Mouse (Mus musculus): ENCODE results near the gene Ints6l.

The Ints6l gene

GRCm38 (mm10) chrX:56454671-56455371 lies at the start of gene Ints6l:
Gene Ints6l (plus strand): TSS chrX:56454857.
- peak; percentile 72 to 80 for DNase-seq (ENCODE audit: low spot score in 2 of 2)

- no peak for DNase-seq (ENCODE audit: low spot score in 2 of 2)
Observed at GRCm38 (mm10) chrX:56405482-56405881, 49.2 kb upstream of the Ints6l start.

GRCm38 (mm10) chrX:56406128-56406527 lies 48.5 kb upstream of the Ints6l start:
- no peak for DNase-seq (ENCODE audit: low spot score in 2 of 2)

- no peak for DNase-seq (ENCODE audit: low spot score in 2 of 2)
Observed at GRCm38 (mm10) chrX:56416277-56416676, 38.4 kb upstream of the Ints6l start.

GRCm38 (mm10) chrX:56417541-56417940 lies 37.1 kb upstream of the Ints6l start:
- peak in 1 of 2 experiments; percentile 33 for DNase-seq (ENCODE audit: low spot score in 2 of 2)

GRCm38 (mm10) chrX:56430601-56431000 lies 24.1 kb upstream of the Ints6l start:
- peak in 1 of 2 experiments; percentile 19 for DNase-seq (ENCODE audit: low spot score in 2 of 2)

- DNase-seq (ENCODE audit: low spot score in 2 of 2): no peak
Observed at GRCm38 (mm10) chrX:56435758-56436283, 18.8 kb upstream of the Ints6l start.

GRCm38 (mm10) chrX:56446487-56447428 lies 7.9 kb upstream of the Ints6l start:
- DNase-seq (ENCODE audit: low spot score in 2 of 2): peak in 1 of 2 experiments; percentile 15

GRCm38 (mm10) chrX:56447524-56448015 lies 7.1 kb upstream of the Ints6l start, which contains the start of gene Gm2174:
Gene Gm2174 (plus strand): TSS chrX:56447965.
- no peak for DNase-seq (ENCODE audit: low spot score in 2 of 2)

GRCm38 (mm10) chrX:56455372-56456246 lies 952 bp downstream of the Ints6l start:
- DNase-seq (ENCODE audit: low spot score in 2 of 2): peak; percentile 63 to 86

- peak; percentile 16 for DNase-seq (ENCODE audit: low spot score in 2 of 2)
Observed at GRCm38 (mm10) chrX:56456379-56456778, 1.7 kb downstream of the Ints6l start.

- no peak for DNase-seq (ENCODE audit: low spot score in 2 of 2)
Observed at GRCm38 (mm10) chrX:56462020-56462933, 7.6 kb downstream of the Ints6l start.

- no peak for DNase-seq (ENCODE audit: low spot score in 2 of 2)
Observed at GRCm38 (mm10) chrX:56464906-56465305, 10.2 kb downstream of the Ints6l start.

- DNase-seq (ENCODE audit: low spot score in 2 of 2): no peak
Observed at GRCm38 (mm10) chrX:56467688-56468087, 13.0 kb downstream of the Ints6l start.

- no peak for DNase-seq (ENCODE audit: low spot score in 2 of 2)
Observed at GRCm38 (mm10) chrX:56468422-56468821, 13.8 kb downstream of the Ints6l start.

GRCm38 (mm10) chrX:56474035-56474434 lies 19.4 kb downstream of the Ints6l start:
- no peak for DNase-seq (ENCODE audit: low spot score in 2 of 2)

- DNase-seq (ENCODE audit: low spot score in 2 of 2): no peak
Observed at GRCm38 (mm10) chrX:56477553-56477952, 22.9 kb downstream of the Ints6l start.

GRCm38 (mm10) chrX:56481906-56482305 lies 27.2 kb downstream of the Ints6l start:
- no peak for DNase-seq (ENCODE audit: low spot score in 2 of 2)

- peak; percentile 61 to 80 for DNase-seq (ENCODE audit: low spot score in 2 of 2)
Observed at GRCm38 (mm10) chrX:56489758-56490157, 35.1 kb downstream of the Ints6l start.

GRCm38 (mm10) chrX:56497241-56497640 lies 42.6 kb downstream of the Ints6l start:
- no peak for DNase-seq (ENCODE audit: low spot score in 2 of 2)
